Mouse (Mus musculus): ENCODE measurements around the gene Snap47. TPM values are rescaled to one million over a fixed set of nuclear protein-coding genes. Genes with fewer than 3 reads are reported as not detected.
A peak's percentile ranks its signal among the peaks of the same experiment; 100 is the strongest.

The Snap47 gene
- 10 to 100 TPM; 19.5 to 20.5 TPM for total RNA-seq (2021)
- long read RNA-seq, experiment 1, transcript Snap47-201 (5 exons, 1,896 nt): major isoform, 21 of 28 reads
- long read RNA-seq, experiment 1, partial matches to known transcripts: 2 of 28 reads
- long read RNA-seq, experiment 1, other reads (novel, unspliced or antisense): 5 of 28 reads
- long read RNA-seq, experiment 2, transcript Snap47-201 (5 exons, 1,896 nt): major isoform, 26 of 30 reads
- long read RNA-seq, experiment 2, partial matches to known transcripts: 1 of 30 reads
- long read RNA-seq, experiment 2, other reads (novel, unspliced or antisense): 3 of 30 reads

GRCm38 (mm10) chr11:59451086-59451485, at the start of gene Snap47:
Snap47 (minus strand) TSS chr11:59451186.
- no peak for DNase-seq
- intact Hi-C loops (cut with DNase I): no loop called here

- intact Hi-C loops (cut with DNase I): no loop called here
- DNase-seq: no peak
Observed at GRCm38 (mm10) chr11:59497747-59498146, 46.8 kb upstream of the Snap47 start.

- no peak for DNase-seq
- intact Hi-C loops (cut with DNase I): no loop called here
Observed at GRCm38 (mm10) chr11:59496672-59497310, 45.8 kb upstream of the Snap47 start.

DNA sequence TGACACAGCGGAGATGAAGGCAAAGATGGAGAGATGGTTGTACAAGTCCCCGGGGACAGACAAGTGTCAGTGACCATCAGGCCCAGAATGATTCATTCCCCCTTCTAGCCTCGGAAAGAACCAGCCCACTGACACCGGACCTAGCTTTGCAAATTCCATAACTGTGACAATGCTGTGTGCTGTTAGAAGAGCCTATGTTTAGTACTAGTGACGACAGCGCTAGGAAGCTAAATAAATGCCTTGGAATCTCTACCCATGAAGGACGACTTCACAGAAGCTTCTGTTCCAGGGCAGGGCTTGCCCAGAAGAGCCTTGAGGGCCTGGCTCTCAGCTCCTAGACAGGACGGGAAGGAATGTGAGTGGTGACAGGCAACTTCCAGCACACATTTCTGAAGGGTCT, 35.2 kb upstream of the Snap47 start:
- no peak for DNase-seq
- intact Hi-C loops (cut with DNase I): no loop called here

GRCm38 (mm10) chr11:59485641-59486040, 34.7 kb upstream of the Snap47 start:
- DNase-seq: no peak
- intact Hi-C loops (cut with DNase I): no loop called here

DNA sequence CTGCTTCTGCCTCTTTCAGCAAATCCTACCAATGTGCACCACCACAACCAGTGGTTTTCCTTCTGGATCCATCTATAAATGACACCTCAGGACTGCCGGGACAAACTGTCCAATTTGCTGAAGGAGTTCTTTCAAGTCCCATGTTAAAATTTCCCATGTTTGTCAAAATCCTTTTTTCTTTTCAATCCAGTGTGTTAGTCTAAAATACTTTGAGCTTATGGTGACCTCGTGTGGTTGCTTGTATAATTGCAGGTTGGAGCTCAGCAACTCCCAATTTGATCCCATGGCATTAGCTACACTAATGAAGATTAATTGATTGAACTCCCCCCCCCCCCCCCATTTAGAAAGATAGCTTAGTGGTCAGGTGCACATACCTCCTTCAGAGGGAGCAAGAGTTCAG, 32.2 kb upstream of the Snap47 start:
- intact Hi-C loops (cut with DNase I): loop anchor here (2.0 to 5.0 kb wide), 2 partner anchors 180 to 241 kb away; no protein-coding TSS in a partner anchor

GRCm38 (mm10) chr11:59477240-59477639, 26.3 kb upstream of the Snap47 start:
- DNase-seq: no peak
- intact Hi-C loops (cut with DNase I): no loop called here

More for the DNA sequence above, 32.2 kb upstream of the Snap47 start:
- DNase-seq: no peak

DNA sequence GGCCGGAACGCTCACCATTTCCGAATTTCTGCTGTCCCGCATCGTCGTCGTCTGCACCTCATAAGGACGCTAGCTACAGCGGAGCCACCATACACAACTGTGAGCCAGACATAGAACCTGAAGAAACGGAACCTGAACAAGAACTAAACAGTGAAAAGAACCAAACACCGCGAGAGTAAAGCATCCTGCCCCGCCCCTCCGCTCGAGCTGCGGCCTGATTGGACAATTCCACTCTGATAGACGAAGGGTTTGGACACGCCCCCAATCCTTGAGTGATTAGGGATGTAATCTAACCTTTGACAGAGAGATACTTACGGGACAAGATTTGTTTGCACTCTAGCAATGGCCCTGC, 21.3 kb upstream of the Snap47 start, which contains the start of gene Zfp867:
Gene Zfp867, minus strand, starts transcription at position 149 of the 352 bp plus-strand sequence.
- intact Hi-C loops (cut with DNase I): no loop called here
- peak; percentile 81 to 82 for DNase-seq

DNA sequence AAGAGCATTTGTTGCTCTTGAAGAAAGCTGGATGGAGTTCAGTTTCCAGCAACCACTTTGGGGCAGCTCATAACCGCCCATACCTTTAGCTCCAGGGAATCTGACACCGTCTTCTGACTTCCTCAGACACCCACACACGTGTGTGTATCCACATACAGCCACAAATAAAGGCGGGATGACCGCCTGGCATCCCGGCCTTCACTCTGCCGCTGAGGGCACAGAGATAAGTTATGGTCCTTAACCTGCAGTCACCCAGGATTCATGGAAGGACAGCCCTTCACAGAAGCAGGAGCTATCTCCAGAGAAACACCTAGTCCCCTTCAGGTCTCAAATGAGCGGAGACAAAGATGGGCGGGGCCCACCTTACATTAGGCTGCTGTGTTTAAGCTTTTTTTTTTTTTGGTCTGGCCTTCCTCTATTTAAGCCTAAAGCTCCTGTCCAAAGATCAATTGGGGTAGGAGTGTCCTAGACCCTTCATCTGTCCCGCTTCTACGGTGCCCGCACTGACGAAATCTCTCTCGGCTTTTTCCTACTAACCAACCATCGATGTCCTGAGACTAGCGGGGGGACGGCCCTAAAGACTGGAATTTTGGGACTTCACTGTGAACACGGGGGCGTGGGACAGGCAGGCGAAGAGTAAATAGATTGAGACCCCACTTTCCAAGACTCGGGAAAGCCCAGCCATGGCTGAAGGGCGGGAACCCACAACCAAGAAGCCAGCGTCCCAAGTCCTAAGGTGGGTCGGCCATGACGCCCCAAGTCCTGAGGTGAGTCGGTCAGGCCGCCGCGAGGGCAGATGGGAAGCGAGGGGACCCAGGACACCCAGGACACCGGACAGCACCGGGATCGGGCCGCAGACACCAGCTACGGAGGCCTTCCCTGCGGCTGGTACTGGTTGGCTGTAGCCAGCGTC, 20.7 kb upstream of the Snap47 start:
- intact Hi-C loops (cut with DNase I): no loop called here
- no peak for DNase-seq

DNA sequence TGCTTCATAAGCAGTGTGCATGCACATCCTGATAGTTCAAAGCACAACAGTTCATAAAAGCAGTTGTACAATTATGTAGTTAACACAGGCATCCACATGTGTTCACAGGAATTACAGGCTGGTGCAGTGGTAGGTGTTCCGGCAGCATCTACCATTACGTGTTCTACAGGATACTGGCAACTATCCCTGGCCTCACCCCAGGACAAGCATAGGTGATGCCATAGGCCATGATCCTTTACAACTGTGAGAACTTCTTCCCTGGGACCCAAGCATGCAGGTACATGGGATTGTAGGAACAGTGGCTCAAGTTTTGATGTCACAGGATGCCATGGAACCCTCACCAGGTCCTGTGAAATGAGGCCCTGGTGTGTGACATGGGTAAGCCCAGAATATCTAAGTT, 9.5 kb upstream of the Snap47 start:
- intact Hi-C loops (cut with DNase I): no loop called here
- no peak for DNase-seq

DNA sequence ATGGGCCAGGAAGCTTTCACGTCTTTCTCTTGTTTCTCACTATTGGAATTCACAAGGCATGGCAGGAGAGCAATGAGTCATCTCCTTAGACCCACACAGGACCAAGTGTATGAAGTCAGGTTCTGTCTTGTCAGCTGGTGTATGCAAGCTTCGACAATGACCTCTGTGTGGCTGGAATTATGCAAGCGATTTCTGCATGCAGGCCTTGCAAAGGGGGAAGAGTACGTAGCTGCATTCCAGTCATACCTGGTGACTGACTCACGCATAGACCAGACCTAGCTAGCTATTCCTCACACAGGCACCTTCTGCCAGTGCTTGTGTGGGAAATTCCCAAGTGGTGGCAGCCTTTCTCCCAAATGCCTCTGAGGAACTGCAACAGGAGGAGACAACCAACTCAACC, 8.0 kb upstream of the Snap47 start:
- intact Hi-C loops (cut with DNase I): no loop called here

DNA sequence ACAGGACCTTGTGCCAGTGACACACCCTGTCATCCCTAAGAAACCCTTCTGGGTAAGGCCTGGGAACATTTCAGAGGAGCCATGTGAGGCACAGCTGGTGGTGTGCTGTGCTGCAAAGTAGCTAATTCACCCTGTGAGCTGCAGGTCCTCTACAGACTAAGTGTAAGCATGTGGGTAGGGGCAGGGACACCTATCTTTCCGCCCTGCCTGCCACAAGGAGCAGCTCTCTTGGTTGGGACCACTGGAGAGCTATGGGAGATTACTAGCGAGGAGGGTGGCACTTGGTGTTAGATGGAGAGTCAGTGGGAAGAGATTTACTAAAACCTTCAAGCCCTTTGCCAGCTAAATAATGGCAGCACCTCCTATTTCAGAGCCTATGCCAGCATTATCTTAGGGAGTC, 5.9 kb upstream of the Snap47 start:
- DNase-seq: no peak
- intact Hi-C loops (cut with DNase I): no loop called here

More for the DNA sequence above, 8.0 kb upstream of the Snap47 start:
- DNase-seq: no peak

DNA sequence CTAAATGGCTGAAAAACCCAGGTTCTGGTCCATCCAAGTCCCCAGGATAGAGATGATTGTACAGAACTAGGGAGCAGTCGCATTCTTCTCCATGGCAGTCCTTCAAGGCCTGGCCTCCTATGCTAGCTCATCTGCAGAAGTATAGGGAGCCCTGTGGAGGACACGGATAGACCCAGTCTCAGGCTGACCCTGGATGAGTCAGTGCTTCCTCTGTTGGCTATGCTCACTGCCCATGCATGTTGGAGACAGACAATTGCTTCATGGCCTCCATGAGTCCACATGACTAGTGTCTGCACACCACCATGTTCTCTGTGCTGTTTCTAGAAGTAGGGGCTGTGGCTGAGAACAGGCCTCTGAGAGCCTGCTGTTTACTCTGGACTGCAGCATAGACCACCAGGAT, 5.4 kb upstream of the Snap47 start:
- no peak for DNase-seq
- intact Hi-C loops (cut with DNase I): no loop called here

DNA sequence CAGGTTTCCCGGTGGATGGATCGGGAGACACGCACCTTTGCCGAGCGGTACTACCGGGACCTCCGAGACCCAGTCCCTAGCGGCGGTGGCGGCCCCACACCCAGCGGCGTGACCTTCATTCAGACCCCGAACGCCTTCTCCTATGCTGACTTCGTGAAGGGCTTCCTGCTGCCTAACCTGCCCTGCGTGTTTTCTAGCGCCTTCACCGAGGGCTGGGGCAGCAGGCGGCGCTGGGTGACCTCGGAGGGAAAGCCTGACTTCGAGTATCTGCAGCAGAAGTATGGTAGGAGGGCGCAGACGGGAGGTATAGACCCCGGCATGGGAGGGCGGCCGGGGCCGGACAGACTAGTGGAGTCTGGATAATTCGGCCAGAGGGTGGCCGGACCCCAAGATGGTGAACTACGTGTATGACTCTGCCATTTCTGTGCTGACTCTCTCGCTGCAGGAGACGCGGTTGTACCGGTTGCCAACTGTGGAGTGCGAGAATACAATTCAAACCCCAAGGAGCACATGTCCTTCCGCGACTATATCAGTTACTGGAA, 685 bp downstream of the Snap47 start:
- no peak for DNase-seq
- intact Hi-C loops (cut with DNase I): no loop called here

DNA sequence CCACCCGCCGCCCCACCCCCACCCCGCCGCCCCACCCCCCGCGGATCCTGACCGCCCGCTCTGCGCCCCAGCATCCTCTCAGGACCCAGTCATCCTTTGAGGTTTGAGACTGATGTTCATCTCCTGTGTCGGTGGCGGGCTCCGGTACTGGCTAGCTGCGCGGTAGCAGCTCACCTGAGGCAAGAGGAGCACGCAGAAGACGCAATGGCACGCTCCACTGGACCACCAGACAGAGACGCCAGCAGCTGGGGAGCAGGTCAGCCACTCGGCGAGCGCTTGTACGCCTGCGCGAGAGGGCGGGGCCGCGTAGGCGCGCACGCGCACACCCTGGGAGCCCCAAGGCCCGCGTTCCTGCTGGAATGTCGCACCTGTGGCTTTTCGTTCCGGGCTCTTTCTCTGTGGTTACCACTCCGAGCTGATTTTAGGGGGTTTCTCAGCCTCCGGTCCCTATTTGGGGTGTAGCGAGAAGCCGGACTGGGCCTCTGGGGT, 1.2 kb downstream of the Snap47 start, which contains the start of gene Jmjd4:
Gene Jmjd4, plus strand, starts transcription at position 305 of the 489 bp plus-strand sequence.
- intact Hi-C loops (cut with DNase I): no loop called here

GRCm38 (mm10) chr11:59443102-59443501, 7.9 kb downstream of the Snap47 start:
- DNase-seq: no peak
- intact Hi-C loops (cut with DNase I): no loop called here

More for the DNA sequence above, 1.2 kb downstream of the Snap47 start, which contains the start of gene Jmjd4:
- DNase-seq: peak; percentile 86 to 91

DNA sequence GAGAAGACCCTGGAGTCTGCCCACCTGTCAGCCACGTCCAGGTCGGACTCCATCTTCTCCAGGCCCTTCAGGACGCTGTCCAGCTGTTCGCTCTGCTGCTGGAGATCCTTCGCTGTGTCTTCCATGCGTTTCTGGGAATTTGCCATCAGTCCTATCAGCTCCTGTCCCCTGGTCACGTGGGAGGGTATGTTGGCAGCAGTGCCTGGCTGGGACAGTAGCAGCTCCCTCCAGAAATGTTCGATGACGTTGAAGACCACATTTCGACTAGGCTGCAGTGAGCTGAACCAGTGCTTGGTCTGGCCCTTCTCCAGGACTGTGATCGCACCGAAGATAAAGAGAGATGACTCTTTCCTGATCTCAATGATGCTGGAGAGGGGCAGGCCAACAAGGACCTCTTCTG, 13.0 kb downstream of the Snap47 start:
- DNase-seq: no peak
- intact Hi-C loops (cut with DNase I): no loop called here

GRCm38 (mm10) chr11:59432261-59432660, 18.7 kb downstream of the Snap47 start:
- DNase-seq: no peak
- intact Hi-C loops (cut with DNase I): no loop called here

DNA sequence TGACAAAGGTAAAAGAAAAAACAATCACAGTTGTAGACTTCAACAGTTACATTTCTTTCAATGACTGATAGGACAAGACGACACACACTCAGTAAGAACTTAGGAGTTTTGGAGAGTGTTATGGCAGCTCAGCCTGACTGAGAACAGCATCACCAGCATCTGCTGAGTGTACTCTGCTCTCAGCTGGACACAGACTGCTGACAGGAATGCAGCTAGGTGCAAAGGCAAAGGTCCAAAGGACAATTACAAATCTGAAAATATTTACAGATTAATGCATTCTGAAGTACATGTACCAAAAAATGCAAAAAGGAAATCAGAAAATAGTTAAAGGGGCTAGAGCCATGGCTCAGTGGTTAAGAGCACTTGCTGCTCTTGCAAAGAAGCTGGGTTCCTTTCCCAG, 21.0 kb downstream of the Snap47 start:
- intact Hi-C loops (cut with DNase I): no loop called here
- no peak for DNase-seq

- peak in 1 of 2 experiments; percentile 8 for DNase-seq
- intact Hi-C loops (cut with DNase I): no loop called here
Observed at GRCm38 (mm10) chr11:59428057-59428660, 22.8 kb downstream of the Snap47 start.

Measured in gastrocnemius, postnatal 36 days (tissue).